Mouse (Mus musculus) heart, postnatal 36 days (tissue): ENCODE results near the gene Rbms2. TPM values are rescaled to one million over a fixed set of nuclear protein-coding genes. Genes with fewer than 3 reads are reported as not detected.
"Not testable (repeated sequence)": the region's sequence is repeated elsewhere in the genome, so short reads cannot be mapped to it uniquely, and the experiment has no call there.

Experiments used
- DNase-seq, 2 experiments: peaks; one replicate each; pipeline ENCODE4 v3.0.0; 2021 to 2022
- intact Hi-C: fragments of 180-260 bp; cut with DNase I; formaldehyde crosslinking; loops from one replicate; pipeline ENCODE4 v1.15.1; 2025
- total RNA-seq, 2 experiments: library from RNA; stranded (reverse); gene quantifications; 2 replicates each; pipeline ENCODE4 v1.2.3; 2021

Gene Rbms2
- total RNA-seq: 10 to 100 TPM; 89.2 to 95.3 TPM

DNA sequence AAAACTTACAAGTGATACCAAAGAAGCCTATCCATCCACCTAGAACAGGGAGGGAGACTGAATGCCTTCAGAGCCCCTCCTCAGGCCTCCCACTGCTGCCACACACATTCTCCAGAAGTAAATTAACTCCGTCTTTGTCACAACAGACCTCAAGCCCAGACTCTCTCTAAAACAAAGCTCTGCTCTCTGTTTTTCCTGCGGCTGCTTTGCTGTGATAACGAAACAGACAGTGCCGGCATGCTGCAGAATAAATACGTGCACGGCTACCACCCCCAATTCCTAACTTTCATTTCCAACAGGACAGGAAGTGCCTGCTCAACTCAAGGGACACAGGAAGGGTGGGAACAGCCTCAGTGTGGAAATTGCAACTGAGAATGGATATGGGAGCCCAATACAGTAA lies at the start of gene Rbms2:
Gene Rbms2, minus strand, starts transcription at position 309 of the 400 bp plus-strand sequence.
- intact Hi-C loops: loop anchor here (10.0 kb wide), 2 partner anchors 225 to 515 kb away; partner anchors contain the start of genes Nab2 and Nemp1
- DNase-seq: peak; percentile 58 to 68

DNA sequence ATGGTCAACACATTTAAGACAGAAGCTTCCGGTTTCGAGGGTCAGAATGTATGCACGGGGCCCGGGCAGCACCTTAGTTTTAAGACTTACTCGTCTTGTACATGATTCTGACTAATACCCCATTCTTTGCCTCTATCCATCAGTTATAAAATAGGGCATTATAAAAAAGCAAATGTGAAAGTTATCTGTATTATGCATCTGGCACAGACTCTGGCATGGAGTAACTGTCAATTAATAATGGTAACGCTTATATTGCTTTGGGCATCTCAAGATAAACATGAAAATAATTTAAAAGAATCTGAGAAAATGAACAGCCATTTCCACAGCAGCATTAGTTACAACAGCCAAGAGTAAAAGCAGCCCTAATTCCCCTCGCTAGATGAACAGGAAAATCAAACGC lies 47.9 kb upstream of the Rbms2 start:
- intact Hi-C loops: no loop called here
- no peak for DNase-seq

DNA sequence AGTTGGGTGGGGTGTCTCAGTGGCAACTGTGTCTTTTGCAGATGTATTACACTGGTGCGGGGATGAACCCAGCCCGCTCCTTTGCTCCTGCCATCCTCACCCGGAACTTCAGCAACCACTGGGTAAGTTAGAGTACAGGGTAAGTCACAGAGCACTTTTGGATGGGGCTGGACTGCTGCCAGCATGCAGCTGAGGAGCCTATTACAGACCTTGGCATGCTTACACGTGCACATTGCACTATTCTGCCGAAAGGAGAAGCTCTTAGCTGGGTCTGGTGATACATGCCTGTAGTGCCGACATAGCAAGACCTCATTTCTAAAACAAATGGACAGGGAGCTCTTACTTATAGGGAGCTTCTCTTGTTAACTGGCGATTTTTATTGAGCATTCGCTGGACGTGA lies 47.5 kb upstream of the Rbms2 start:
- no peak for DNase-seq
- intact Hi-C loops: no loop called here

DNA sequence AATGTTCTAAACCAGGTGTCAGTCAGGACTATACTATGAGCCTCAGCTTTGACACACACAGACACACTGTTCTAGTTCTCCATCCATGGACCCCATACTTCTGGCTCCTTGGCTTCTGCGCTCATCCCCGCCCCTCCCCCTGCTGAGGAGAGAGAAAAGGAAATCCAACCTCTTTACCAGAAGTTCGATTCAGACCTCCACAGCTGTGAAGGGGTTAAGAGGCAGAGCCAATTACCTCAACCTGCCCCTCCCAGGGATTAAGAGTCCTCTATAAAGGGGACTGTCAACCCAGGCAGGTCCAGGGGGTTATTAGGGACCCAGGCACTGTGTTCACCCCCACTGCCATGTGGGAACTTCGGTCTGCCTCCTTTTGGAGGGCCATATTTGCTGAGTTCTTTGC lies 45.4 kb upstream of the Rbms2 start, which contains the start of gene Mip:
Gene Mip, plus strand, starts transcription at position 301 of the 400 bp plus-strand sequence.
- intact Hi-C loops: no loop called here
- no peak for DNase-seq

DNA sequence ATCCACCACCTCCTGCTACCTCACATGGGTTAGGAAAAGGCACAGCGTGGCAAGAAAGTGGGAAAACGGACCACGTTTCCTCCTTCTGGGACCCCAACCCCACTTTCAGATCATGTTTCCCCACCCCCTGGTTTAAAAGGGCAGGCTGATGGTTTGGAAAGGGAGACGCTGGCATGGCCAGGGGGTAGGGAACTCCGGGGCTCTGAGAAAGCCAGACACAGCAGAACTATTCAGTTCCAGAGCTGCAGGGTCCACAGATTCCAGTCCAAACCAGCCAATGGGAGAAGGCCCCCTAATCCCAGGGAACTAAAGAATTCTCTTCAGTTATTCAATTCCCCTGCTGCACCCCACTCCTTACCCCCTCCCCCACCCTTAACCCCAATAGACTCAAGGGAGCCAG lies 45.0 kb upstream of the Rbms2 start:
- intact Hi-C loops: no loop called here
- DNase-seq: no peak

DNA sequence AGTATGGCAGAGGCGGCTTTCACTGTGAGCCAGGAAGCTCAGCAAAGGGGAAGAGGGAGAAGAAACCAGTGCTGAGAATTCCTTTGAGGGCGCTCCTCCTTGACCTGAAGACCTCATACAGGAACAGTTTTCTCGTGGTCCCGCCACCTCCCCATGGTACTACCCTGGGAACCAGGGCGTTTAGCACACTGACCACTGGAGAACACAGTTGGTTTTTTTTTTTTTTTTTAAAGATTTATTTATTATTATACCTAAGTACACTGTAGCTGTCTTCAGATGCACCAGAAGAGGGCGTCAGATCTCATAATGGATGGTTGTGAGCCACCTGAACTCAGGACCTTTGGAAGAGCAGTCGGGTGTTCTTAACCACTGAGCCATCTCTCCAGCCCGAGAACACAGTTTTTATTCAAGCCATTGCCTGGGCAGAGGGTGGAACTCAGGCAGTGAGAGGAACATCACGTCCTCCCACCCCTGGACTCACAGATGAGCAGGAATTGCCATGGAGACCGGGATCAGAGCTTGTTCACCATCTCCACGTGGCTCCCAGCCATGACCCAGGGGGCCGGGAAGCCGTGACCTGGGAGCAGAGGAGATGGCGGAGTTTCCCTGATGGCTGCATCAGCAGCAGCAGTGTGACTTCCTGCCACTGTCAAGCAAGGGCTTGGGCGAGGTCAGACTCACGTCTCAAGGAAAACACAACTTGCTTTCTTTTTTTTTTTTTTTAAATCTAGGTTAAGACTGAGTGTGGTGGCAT lies 41.6 kb upstream of the Rbms2 start:
- no peak for DNase-seq
- intact Hi-C loops: no loop called here

DNA sequence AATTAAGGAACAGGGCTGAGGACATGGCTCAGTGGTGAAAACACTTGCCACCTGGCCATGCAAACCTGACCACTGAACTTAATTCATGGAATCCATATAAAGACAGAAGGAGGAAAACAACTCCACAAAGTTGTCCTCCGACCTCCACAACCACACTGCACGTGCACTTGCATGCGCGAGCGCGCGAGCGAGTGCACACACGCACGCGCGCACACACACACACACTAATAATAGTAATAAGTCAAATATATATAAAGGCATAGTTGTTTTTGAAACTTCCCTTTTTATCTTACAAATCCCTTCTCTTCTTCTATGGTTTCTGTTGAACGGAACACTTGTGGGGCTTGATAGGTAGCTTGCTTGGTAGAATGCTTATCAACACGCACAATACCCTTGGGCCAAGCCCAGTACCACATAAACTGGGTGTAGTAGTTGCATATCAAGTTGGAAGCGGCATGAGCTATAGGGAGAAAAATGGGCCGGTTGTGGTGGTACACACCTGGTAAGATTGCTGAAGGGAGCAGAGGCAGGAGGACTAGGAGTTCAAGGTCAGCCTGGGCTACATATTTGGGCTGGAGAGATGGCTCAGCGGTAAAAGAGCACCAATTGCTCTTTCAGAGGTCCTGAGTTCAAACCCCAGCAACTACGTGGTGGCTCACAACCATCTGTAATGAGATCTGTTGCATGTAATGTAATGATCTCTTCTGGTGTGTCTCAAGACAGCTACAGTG lies 38.5 kb upstream of the Rbms2 start:
- intact Hi-C loops: no loop called here

DNA sequence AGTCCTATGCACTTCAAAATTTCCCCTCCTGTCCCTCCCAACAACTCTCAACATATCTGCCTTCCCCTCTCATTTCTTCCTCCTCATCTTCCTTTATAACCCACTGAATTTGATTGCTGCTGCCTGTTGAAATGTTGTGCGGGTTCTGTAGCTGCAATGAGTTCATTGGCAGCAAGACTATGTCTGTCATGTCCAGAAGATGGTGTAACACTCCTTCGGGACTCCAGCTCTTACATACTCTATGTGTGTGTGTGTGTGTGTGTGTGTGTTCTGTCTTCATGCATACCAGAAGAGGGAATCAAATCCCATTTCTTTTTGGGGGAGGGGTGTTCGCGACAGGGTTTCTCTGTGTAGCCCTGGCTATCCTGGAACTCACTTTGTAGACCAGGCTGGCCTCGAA lies 34.9 kb upstream of the Rbms2 start:
- no peak for DNase-seq
- intact Hi-C loops: no loop called here

More for the DNA sequence above, 38.5 kb upstream of the Rbms2 start:
- no peak for DNase-seq

DNA sequence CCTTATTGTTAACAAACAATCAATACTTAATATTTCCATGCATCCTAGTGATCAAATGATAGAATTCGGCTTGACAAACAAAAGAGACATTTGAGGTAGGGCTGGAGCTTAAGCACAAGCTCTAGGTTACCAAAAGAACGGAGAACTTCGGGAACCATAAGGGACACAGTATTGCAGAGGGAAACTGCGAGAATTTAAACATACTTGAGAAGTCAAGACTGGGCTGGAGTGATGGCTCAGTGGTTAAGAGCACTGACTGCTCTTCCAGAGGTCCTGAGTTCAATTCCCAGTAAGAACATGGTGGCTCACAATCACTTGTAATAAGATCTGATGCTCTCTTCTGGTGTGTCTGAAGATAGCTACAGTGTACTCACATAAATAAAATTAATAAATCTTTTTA lies 34.0 kb upstream of the Rbms2 start:
- intact Hi-C loops, DNase-seq: not testable (repeated sequence)

DNA sequence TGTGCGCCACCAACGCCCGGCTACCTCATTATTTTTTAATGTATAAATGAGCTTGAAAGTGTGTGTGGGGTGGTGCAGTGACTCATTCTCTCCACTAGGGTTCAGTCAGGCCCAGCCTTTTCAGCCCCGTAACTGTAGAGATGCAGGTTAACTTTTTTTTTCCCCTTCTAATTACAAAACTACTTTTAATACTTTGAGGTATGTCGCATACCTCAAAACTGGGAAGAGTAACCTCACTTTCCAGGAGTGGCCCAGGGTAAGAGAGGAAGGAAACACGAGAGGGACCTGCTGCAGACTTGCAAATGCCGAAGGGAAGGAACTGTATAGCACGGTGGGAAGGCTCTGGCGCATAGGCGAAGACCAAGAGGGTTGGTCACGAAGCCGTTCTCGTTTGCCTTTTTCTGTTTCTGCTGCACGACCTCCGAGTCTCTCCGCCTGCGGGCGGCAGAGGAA lies 32.8 kb upstream of the Rbms2 start:
- intact Hi-C loops: loop anchor here (1.0 to 2.0 kb wide), 2 partner anchors 18 to 71 kb away; no protein-coding TSS in a partner anchor
- peak; percentile 54 to 61 for DNase-seq

DNA sequence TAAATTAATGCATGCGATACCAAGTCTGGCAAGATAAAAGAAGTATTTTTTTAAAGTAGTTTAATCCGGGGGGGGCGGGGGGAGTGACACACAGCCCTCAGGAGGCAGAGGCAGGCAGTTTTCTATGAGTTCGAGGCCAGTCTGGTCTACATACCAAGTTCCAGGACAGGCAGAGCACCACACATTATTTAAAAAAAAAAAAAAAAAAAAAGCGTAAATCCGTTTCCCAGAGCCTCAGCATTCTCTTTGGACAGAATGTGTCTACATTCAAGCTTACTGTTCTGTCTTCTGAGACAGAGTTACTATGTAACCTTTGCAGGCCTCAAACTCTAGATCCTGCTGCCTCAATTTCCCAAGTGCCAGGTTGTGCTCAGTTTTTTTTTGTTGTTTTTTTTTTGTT lies 32.1 kb upstream of the Rbms2 start:
- intact Hi-C loops: loop anchor here (1.0 to 2.0 kb wide), 2 partner anchors 19 to 72 kb away; no protein-coding TSS in a partner anchor
- no peak for DNase-seq

DNA sequence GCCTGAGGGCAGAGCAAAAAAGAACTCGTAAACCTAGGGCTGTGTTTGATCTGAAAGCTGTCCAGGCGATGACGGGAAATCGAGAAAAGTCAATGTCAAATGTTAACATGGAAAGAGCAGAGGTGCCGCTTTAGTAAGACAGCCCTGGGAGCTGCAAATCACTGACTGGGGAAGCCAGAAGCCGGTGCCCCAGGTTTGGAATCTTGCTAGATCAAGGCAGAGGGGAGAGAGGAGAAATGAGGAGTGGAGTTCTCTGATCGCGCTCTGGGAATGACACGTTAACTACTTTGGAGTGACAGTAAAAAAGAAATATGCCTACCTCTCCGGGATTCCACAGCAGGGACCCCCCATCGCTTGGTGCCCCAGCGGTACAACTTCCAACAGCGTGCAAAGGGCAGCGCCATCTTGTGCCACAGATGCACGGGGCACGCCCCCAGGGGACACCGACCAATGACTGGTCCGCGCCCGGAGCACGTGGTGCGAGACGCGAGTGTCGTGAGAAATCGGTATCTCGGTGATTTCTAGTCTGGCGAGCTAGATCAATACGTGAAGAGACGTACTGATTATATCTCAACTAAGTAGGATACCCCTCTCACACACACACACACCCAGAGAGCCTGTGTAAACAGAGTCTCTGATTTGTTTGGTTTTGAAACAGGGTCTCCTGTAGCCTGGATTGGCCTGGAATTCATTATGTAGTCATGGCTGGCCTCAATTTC lies 31.5 kb upstream of the Rbms2 start, which contains the start of gene Spryd4:
Gene Spryd4, minus strand, starts transcription at position 418 of the 719 bp plus-strand sequence.
- peak; percentile 87 for DNase-seq
- intact Hi-C loops: loop anchor here (1.0 to 2.0 kb wide), 2 partner anchors 19 to 73 kb away; no protein-coding TSS in a partner anchor

DNA sequence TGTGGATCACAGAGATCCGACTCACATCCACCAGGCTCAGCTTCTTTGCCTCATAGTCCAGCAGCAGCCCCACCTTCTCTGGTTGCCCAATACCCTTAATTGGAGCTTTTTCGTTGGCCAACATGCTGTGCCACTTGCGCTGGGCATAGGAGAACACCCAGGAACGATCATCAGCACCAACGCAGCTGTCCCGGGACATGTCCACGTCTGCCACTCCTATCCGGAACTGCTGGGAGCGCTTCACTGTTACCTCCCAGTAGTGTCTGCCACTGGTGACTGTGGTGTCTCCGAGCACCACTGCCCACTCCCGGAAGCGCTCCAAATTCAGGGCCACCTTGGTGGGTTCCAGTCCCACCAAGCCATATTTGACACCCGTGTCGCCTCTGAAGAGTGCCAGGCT lies 30.9 kb upstream of the Rbms2 start:
- intact Hi-C loops: no loop called here
- DNase-seq: peak; percentile 16 to 17

DNA sequence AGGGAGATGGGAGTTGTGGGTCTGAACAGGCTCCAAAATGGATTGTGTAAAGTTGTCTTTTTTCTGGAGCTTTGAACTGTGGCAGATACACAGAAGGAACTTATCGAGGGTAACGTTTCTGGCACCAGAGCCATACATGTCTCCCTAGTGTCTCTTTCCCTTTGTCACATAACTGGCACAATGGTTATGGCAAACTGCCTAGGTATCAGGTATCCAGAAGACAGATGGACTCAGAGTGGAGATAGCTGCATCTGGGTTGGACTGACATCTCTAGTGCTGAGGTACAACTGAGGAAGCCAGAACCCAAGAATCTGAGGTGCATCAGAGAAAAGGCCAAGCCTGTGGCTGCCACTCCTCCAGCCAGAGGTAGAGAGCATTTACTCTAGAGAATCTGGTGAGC lies 30.0 kb upstream of the Rbms2 start:
- intact Hi-C loops: no loop called here
- DNase-seq: no peak

DNA sequence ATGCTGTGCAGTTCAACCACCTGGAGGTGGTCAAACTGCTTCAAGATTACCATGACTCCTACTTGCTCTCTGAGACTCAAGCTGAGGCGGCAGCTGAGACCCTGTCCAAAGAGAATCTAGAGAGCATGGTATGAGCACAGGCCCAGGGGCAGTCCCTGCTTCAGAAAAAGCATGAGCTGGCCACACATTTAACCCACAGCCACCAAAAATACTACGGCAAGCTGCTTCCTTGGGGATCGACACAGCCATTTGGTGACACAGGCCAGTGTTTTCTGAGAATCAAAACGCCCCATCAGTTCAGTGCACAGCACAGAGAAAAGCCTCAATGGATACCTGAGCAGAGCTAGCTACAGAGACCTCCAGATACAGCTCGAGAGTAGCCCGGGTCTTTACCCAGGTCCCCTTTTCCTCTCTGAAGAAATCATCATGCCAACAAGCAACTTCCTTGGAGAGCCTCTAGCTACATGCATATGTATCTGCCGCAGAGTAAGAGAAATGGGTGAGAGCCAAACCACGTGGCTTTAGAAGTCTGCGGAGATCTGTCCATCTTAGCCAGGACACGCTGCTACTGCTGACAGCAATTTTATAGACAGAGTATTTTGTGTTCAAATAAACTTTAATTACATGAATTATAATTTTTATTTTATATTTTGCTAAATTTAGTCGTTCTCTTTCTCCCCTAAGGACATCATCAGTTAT lies 29.4 kb upstream of the Rbms2 start:
- intact Hi-C loops: no loop called here
- no peak for DNase-seq

DNA sequence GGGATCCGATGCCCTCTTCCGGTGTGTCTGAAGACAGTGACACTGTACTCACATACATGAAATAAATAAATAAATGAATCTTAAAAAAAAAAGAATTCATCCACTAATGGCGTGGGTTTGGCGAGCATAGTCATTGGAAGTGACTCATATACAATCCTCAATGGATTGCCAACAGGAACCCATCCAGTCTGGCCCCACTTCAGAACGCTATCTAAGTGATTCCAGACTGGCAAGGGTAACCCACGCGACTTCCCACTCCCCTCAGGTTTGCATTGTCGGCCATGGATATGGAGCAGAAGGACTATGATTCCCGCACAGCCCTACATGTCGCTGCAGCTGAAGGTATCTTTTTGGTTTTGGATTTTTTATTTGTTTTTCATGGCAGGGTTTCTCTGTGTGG lies 28.2 kb upstream of the Rbms2 start:
- no peak for DNase-seq
- intact Hi-C loops: no loop called here

DNA sequence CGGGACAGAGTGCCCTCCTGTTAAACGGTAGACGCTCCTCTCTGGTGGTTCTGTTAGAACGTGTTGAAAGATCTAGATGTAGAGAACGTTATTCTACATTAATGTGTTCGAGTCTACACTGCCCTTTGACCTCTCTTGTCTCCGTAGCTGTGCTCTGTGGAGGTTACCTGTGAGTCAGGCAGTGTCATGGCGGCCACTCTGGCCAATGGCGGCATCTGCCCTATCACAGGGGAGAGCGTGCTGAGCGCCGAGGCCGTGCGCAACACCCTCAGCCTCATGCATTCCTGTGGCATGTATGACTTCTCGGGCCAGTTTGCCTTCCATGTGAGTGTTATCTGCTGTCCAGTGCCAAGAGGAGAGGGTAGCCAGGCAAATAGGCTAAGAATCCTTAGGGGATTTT lies 24.8 kb upstream of the Rbms2 start:
- intact Hi-C loops: no loop called here
- DNase-seq: no peak

DNA sequence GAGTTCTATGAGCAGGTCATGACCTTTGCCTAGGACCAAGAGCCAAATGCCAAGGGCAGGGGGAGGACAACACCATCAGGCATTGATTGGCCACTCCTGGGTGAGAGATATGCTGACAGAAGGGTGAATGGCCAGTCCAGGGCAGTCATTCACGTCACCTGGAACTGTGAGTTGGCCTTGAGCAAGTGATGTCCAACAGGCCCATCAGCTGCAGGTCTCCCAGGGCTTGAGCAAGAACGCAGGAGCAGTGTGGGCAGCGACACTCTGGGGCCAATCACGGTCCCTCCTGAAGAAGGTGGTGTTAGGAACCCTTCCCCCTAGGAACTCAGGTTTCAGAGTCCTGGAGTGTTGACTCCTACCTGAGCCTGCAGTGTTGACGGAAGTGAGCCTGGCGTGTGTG lies 21.8 kb upstream of the Rbms2 start:
- DNase-seq: no peak
- intact Hi-C loops: no loop called here

DNA sequence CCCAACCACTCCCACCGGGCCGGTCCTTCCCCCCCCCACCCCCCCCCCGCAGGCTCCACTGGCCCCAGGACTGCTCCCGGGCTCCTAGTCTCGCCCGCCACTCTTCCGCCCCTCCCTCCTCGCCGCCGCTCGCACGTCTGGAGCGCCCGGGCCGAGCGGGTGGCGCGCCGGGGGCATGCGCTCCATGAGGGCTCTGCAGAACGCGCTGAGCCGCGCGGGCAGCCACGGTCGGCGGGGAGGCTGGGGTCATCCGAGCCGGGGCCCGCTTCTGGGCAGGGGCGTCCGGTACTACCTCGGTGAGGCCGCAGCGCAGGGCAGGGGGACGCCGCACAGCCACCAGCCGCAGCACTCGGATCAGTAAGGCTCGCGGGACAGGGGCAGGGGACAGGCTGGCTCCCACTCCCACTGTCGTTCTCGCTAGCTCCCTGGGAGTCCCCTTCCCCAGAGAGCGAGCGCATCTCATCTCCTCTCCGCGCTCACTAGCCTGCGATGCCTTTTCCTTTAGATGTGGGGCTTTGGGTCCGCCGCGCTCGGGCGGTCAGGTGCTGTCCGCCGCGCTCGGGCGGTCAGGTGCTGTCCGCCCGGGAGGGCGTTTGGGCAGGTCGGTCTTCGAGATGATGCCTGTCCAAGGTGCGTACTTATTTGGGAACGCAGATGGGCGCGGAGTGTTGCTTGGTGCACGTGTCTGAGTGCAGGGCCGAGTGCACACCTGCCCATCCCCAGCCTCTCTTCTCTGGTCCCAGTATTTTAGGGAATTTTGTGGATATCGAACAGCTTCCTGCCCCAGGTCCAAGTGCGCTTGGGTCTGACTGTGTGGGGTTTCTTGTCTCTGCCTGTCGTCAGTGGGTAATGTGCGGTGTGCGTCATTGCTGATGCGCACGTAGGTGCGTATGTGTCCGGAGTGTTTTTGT lies 14.7 kb upstream of the Rbms2 start:
- intact Hi-C loops: no loop called here
- DNase-seq: no peak
